Mouse (Mus musculus) lung, embryonic 16.5 days (tissue): ENCODE data around the gene Atg13. TPM values are rescaled to one million over a fixed set of nuclear protein-coding genes. Genes with fewer than 3 reads are reported as not detected.

Experiments
- ATAC-seq: fragments of 200-750 bp; cut with Nextera tagmentation; 2 replicates; pipeline ENCODE4 v1.8.0; 2017; ENCODE audit warnings: low read depth, mild to moderate bottlenecking, moderate library complexity
- H3K27ac ChIP-seq: fragments of 300-500 bp; sonication (generic); 2 replicates; pipeline ENCODE4 v1.5.1; 2014; ENCODE audit warnings: mild to moderate bottlenecking, control low read depth, low read length
- H3K27me3 ChIP-seq: fragments of 300-500 bp; sonication (generic); 2 replicates; pipeline ENCODE4 v1.6.1; 2014; ENCODE audit warnings: low read depth, low read length, mixed read lengths; ENCODE audit not compliant: control insufficient read depth, insufficient read depth
- H3K36me3 ChIP-seq: fragments of 300-500 bp; sonication (generic); 2 replicates; pipeline ENCODE4 v1.6.1; 2014; ENCODE audit warnings: low read length; ENCODE audit not compliant: control insufficient read depth, insufficient read depth
- H3K4me1 ChIP-seq: fragments of 300-500 bp; sonication (generic); replicated peaks from 2 replicates; pipeline ENCODE4 v1.6.1; 2014; ENCODE audit warnings: low read length, mixed read lengths; ENCODE audit not compliant: control insufficient read depth, insufficient read depth
- H3K4me2 ChIP-seq: fragments of 300-500 bp; sonication (generic); 2 replicates; pipeline ENCODE4 v1.6.1; 2014; ENCODE audit warnings: low read depth, low read length, control low read depth
- H3K4me3 ChIP-seq: fragments of 300-500 bp; sonication (generic); 2 replicates; pipeline ENCODE4 v1.5.1; 2014; ENCODE audit warnings: mild to moderate bottlenecking, low read length, control low read depth
- H3K9ac ChIP-seq: fragments of 300-500 bp; sonication (generic); 2 replicates; pipeline ENCODE4 v1.6.1; 2014; ENCODE audit warnings: low read length, control low read depth
- H3K9me3 ChIP-seq: fragments of 300-500 bp; sonication (generic); 2 replicates; pipeline ENCODE4 v1.6.1; 2016; ENCODE audit warnings: low read length; ENCODE audit not compliant: control insufficient read depth
- WGBS: fragments of 180-500 bp; shearing (Covaris S2); extraction: QIAGEN DNeasy Blood & Tissue Kit; methylation state at CpG from one replicate; pipeline ENCODE4 v1.1.7; 2014; 5-methylcytosine and 5-hydroxymethylcytosine counted together
- polyA plus RNA-seq: library from polyadenylated mRNA; unstranded; fragments of >200 nt; fragmentation: Nextera tagmentation; extraction: Ambion mirVana; gene quantifications from 2 replicates; pipeline ENCODE4 v1.2.1, GENCODE M21; 2015

Gene Atg13
- polyA plus RNA-seq, 1 experiment from 2014 or later, result 25.3 TPM

- Histone ChIP-seq H3K4me3 (no peak overlapping the region), H3K4me1 (peaks cover 32% of the 10 kb centered on the region), H3K27me3 (no peaks in the 10 kb centered on the region), H3K27ac (peak overlapping the region; percentile 84), H3K36me3 (peaks cover 25% of the 10 kb centered on the region), H3K4me2 (no peak overlapping the region), H3K9me3 (no peaks in the 10 kb centered on the region), H3K9ac (no peak overlapping the region)
- 30% methylated on average over 6 of the region's 6 CpGs for WGBS
- peak; percentile 84 for ATAC-seq
Measured at GRCm38 (mm10) chr2:91655827-91656226, 54.5 kb downstream of the Atg13 start.

GRCm38 (mm10) chr2:91655388-91655787, 55.0 kb downstream of the Atg13 start:
- Histone ChIP-seq H3K27ac (peak overlapping the region; percentile 84), H3K9me3 (no peaks in the 10 kb centered on the region), H3K4me3 (no peak overlapping the region), H3K4me2 (no peak overlapping the region), H3K27me3 (no peaks in the 10 kb centered on the region), H3K4me1 (peaks cover 32% of the 10 kb centered on the region), H3K36me3 (peaks cover 25% of the 10 kb centered on the region), H3K9ac (no peak overlapping the region)
- ATAC-seq, result no peak
- WGBS, result 73% methylated on average over 5 of the region's 5 CpGs

- WGBS, result 51% methylated on average over 6 of the region's 6 CpGs
- H3K4me2 ChIP-seq, result no peak overlapping the region
- H3K9ac ChIP-seq, result no peak overlapping the region
- no peak for ATAC-seq
- H3K27ac ChIP-seq, result no peak overlapping the region
- H3K9me3 ChIP-seq, result no peaks in the 10 kb centered on the region
- H3K4me3 ChIP-seq, result no peak overlapping the region
- no peaks in the 10 kb centered on the region for H3K27me3 ChIP-seq
- peaks cover 18% of the 10 kb centered on the region for H3K36me3 ChIP-seq
- peaks cover 37% of the 10 kb centered on the region for H3K4me1 ChIP-seq
Measured at GRCm38 (mm10) chr2:91652863-91653262, 57.5 kb downstream of the Atg13 start.

GRCm38 (mm10) chr2:91651458-91652258, 58.7 kb downstream of the Atg13 start:
- Histone ChIP-seq H3K27ac (no peak overlapping the region), H3K4me1 (peaks cover 36% of the 10 kb centered on the region), H3K27me3 (no peaks in the 10 kb centered on the region), H3K9ac (no peak overlapping the region), H3K4me2 (no peak overlapping the region), H3K9me3 (no peaks in the 10 kb centered on the region), H3K4me3 (no peak overlapping the region), H3K36me3 (peaks cover 19% of the 10 kb centered on the region)
- ATAC-seq, result no peak
- WGBS, result 85% methylated on average over 14 of the region's 14 CpGs

GRCm38 (mm10) chr2:91650360-91650995, 59.9 kb downstream of the Atg13 start:
- no peaks in the 10 kb centered on the region for H3K27me3 ChIP-seq
- no peaks in the 10 kb centered on the region for H3K9me3 ChIP-seq
- H3K4me1 ChIP-seq, result peaks cover 27% of the 10 kb centered on the region
- H3K4me2 ChIP-seq, result peak overlapping the region; percentile 82
- peak overlapping the region; percentile 74 for H3K4me3 ChIP-seq
- 7% methylated on average over 16 of the region's 16 CpGs for WGBS
- peak overlapping the region; percentile 76 for H3K27ac ChIP-seq
- peak; percentile 57 for ATAC-seq
- H3K36me3 ChIP-seq, result peaks cover 31% of the 10 kb centered on the region
- peak overlapping the region; percentile 73 for H3K9ac ChIP-seq

GRCm38 (mm10) chr2:91649553-91650359, 60.6 kb downstream of the Atg13 start, which contains the start of the genes Zfp408 and Arhgap1:
TSS of gene Zfp408 (minus strand) at chr2:91649791.
TSS of gene Arhgap1 (plus strand) at chr2:91649860.
- H3K4me3 ChIP-seq, result peak within 1 kb of the TSS; percentile 74
- H3K9me3 ChIP-seq, result no peaks in the 10 kb centered on the region
- H3K4me1 ChIP-seq, result peaks cover 20% of the 10 kb centered on the region
- WGBS, result under 1% methylated on average over 44 of the region's 44 CpGs
- peak within 1 kb of the TSS; percentile 91 for H3K27ac ChIP-seq
- H3K9ac ChIP-seq, result peak within 1 kb of the TSS; percentile 86
- no peaks in the 10 kb centered on the region for H3K27me3 ChIP-seq
- H3K36me3 ChIP-seq, result peaks cover 34% of the 10 kb centered on the region
- H3K4me2 ChIP-seq, result peak within 1 kb of the TSS; percentile 82
- peak; percentile 97 for ATAC-seq

- Histone ChIP-seq H3K27me3 (no peaks in the 10 kb centered on the region), H3K4me3 (peak overlapping the region; percentile 74), H3K4me2 (peak overlapping the region; percentile 82), H3K9ac (peak overlapping the region; percentile 86), H3K27ac (peak overlapping the region; percentile 91), H3K4me1 (peaks cover 19% of the 10 kb centered on the region), H3K36me3 (peaks cover 34% of the 10 kb centered on the region), H3K9me3 (no peaks in the 10 kb centered on the region)
- ATAC-seq, result peak; percentile 1; the same call in 1 of the 2 replicates
- 1% methylated on average over 15 of the region's 15 CpGs for WGBS
Measured at GRCm38 (mm10) chr2:91649152-91649551, 61.2 kb downstream of the Atg13 start.

- no peak for ATAC-seq
- H3K4me3 ChIP-seq, result no peak overlapping the region
- no peak overlapping the region for H3K27ac ChIP-seq
- H3K4me1 ChIP-seq, result peaks cover 11% of the 10 kb centered on the region
- H3K9me3 ChIP-seq, result no peaks in the 10 kb centered on the region
- H3K4me2 ChIP-seq, result no peak overlapping the region
- no peaks in the 10 kb centered on the region for H3K27me3 ChIP-seq
- H3K9ac ChIP-seq, result no peak overlapping the region
- H3K36me3 ChIP-seq, result peaks cover 37% of the 10 kb centered on the region
- whole genome bisulfite sequencing, result 31% methylated on average over 1 of the region's 1 CpGs
Measured at GRCm38 (mm10) chr2:91646733-91647132, 63.6 kb downstream of the Atg13 start.

GRCm38 (mm10) chr2:91645811-91646210, 64.6 kb downstream of the Atg13 start:
- Histone ChIP-seq H3K4me3 (no peak overlapping the region), H3K4me1 (0 out of 2 replicates have a peak, but pooled peaks cover 5% of the 10 kb centered on the region), H3K9ac (no peak overlapping the region), H3K27ac (no peak overlapping the region), H3K9me3 (no peaks in the 10 kb centered on the region), H3K27me3 (no peaks in the 10 kb centered on the region), H3K4me2 (no peak overlapping the region), H3K36me3 (peaks cover 37% of the 10 kb centered on the region)
- WGBS, result 93% methylated on average over 11 of the region's 11 CpGs
- ATAC-seq, result no peak
